Mouse (Mus musculus) myocyte (in vitro differentiated cells): Measurements from ENCODE around the gene Rabep1. TPM values are rescaled to one million over a fixed set of nuclear protein-coding genes. Genes with fewer than 3 reads are reported as not detected.

Experiments used
- H3K27me3 ChIP-seq: one replicate; pipeline ENCODE4 v1.6.1; 2011; ENCODE audit not compliant: control insufficient read depth, insufficient read depth, insufficient read length
- H3K36me3 ChIP-seq: one replicate; pipeline ENCODE4 v1.6.1; 2011; ENCODE audit not compliant: control insufficient read depth, insufficient read depth
- H3K4me2 ChIP-seq: one replicate; pipeline ENCODE4 v1.6.1; 2011; ENCODE audit warnings: low read depth, control low read depth
- H3K4me3 ChIP-seq: one replicate; pipeline ENCODE4 v1.5.1; 2011; ENCODE audit warnings: mild to moderate bottlenecking, control low read depth, moderate library complexity
- H3K79me2 ChIP-seq: one replicate; pipeline ENCODE4 v1.6.1; 2011; ENCODE audit not compliant: control insufficient read depth, insufficient read depth
- H3ac ChIP-seq: one replicate; pipeline ENCODE4 v1.6.1; 2011; ENCODE audit not compliant: control insufficient read depth, insufficient read length
- CEBPB ChIP-seq: IDR thresholded peaks from 2 replicates; pipeline ENCODE4 v1.6.1; 2011; ENCODE audit warnings: mild to moderate bottlenecking, moderate library complexity; ENCODE audit not compliant: poor library complexity, insufficient read depth, severe bottlenecking
- E2F4 ChIP-seq: IDR thresholded peaks from one replicate; pipeline ENCODE4 v1.6.1; 2011; ENCODE audit warnings: mild to moderate bottlenecking, control low read depth, moderate library complexity; ENCODE audit not compliant: insufficient read depth
- MAX ChIP-seq: IDR thresholded peaks from one replicate; pipeline ENCODE4 v1.6.1; 2011; ENCODE audit warnings: low read depth, mild to moderate bottlenecking, control low read depth
- MYOD1 ChIP-seq, 3 experiments: IDR thresholded peaks; one replicate each; pipeline ENCODE4 v1.6.1; 2011; ENCODE audit warnings: control low read depth in 2 of 3, low read depth in 2 of 3, mild to moderate bottlenecking in 2 of 3, moderate library complexity in 1 of 3; ENCODE audit not compliant: insufficient read length in 2 of 3, control insufficient read depth in 1 of 3
- MYOG ChIP-seq, 3 experiments: IDR thresholded peaks; one replicate each; pipeline ENCODE4 v1.6.1; 2011; ENCODE audit warnings: control low read depth in 2 of 3, low read depth in 2 of 3, mild to moderate bottlenecking in 2 of 3; ENCODE audit not compliant: insufficient read length in 2 of 3, control insufficient read depth in 1 of 3, insufficient read depth in 1 of 3
- POLR2A ChIP-seq: IDR thresholded peaks from one replicate; pipeline ENCODE4 v1.6.1; 2011; ENCODE audit warnings: low read depth, mild to moderate bottlenecking, control low read depth, moderate library complexity; ENCODE audit not compliant: insufficient read length
- POLR2AphosphoS2 ChIP-seq: IDR thresholded peaks from one replicate; pipeline ENCODE4 v1.6.1; 2011; ENCODE audit warnings: low read depth, control low read depth; ENCODE audit not compliant: insufficient read length
- REST ChIP-seq: IDR thresholded peaks from one replicate; pipeline ENCODE4 v1.6.1; 2011; ENCODE audit warnings: mild to moderate bottlenecking, control low read depth, moderate library complexity; ENCODE audit not compliant: insufficient read depth, insufficient read length
- SRF ChIP-seq: IDR thresholded peaks from one replicate; pipeline ENCODE4 v1.6.1; 2011; ENCODE audit warnings: low read depth; ENCODE audit not compliant: control insufficient read depth, insufficient read length
- TCF12 ChIP-seq: IDR thresholded peaks from one replicate; pipeline ENCODE4 v1.6.1; 2011; ENCODE audit warnings: mild to moderate bottlenecking, control low read depth; ENCODE audit not compliant: poor library complexity, insufficient read depth, severe bottlenecking
- TCF3 ChIP-seq: IDR thresholded peaks from one replicate; pipeline ENCODE4 v1.6.1; 2011; ENCODE audit warnings: low read depth, control low read depth; ENCODE audit not compliant: insufficient read length
- USF1 ChIP-seq: IDR thresholded peaks from one replicate; pipeline ENCODE4 v1.6.1; 2011; ENCODE audit warnings: low read depth, mild to moderate bottlenecking, control low read depth, moderate library complexity
- polyA plus RNA-seq: library from polyadenylated mRNA; unstranded; fragments of >200 nt; fragmentation: generic; extraction: Trizol; gene quantifications from one replicate; pipeline ENCODE4 v1.2.1, GENCODE M21; 2012; ENCODE audit warnings: missing spikeins

Rabep1 gene
- polyA plus RNA-seq, 1 experiment, result 16.1 TPM

DNA sequence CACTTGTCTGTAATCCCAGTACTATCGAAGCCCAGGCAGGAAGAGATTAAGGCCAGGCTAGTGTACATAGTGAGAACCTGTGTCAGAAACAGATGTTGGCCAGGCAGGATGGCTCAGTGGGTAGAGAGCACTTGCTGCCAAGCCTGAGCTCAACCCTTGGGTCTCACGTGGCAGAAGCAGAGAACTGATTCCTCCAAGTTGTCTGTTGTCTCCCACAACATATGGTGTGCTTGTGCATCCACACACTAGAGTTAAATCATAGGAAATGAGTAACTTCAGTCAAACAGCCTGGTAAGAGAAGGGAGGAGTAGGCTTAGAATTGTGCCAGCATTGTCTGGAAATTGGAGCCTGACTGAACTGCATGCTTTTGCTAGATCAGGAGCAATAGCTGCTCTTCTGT is 130.6 kb downstream of the Rabep1 start:
- TF ChIP-seq REST (no peak), POLR2AphosphoS2 (no peak), CEBPB (no peak), SRF (no peak), MYOD1 (IDR thresholded peaks at IDR 0.05; ENCODE audit: control insufficient read depth in 1 of 3, insufficient read length in 2 of 3, low read depth in 2 of 3) (no peak), MYOG (IDR thresholded peaks at IDR 0.05; ENCODE audit: control insufficient read depth in 1 of 3, insufficient read depth in 1 of 3, insufficient read length in 2 of 3, low read depth in 2 of 3) (no peak), E2F4 (no peak), POLR2A (no peak), TCF12 (no peak), MAX (no peak), USF1 (no peak), TCF3 (no peak)
- Histone ChIP-seq H3K4me3 (no peak overlapping the region), H3K27me3 (no peaks in the 10 kb centered on the region), H3K36me3 (peaks cover 48% of the 10 kb centered on the region), H3K79me2 (peaks cover 6% of the 10 kb centered on the region), H3ac (no peak overlapping the region), H3K4me2 (no peak overlapping the region)

DNA sequence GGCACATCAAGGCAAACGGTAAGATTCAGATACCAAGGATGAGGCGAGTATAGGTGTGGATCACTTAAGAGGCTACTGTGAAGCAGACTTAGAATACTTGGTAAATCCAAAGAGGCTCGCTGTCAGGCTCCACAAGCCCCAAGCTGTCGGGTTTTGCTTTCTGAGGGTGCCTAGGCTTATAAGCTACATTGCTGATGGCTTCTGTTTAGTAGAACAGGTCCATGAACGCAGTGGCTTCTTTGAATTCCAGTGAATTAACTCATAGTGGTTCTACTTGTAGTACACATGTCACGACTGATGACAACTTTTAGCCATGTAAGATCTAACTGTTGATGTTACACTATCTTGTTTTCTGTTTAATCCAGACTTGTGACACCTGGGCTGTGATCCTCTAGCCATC is 132.7 kb downstream of the Rabep1 start:
- no peak overlapping the region for H3ac ChIP-seq
- no peak overlapping the region for H3K4me2 ChIP-seq
- TF ChIP-seq SRF (no peak), POLR2AphosphoS2 (no peak), MYOD1 (IDR thresholded peaks at IDR 0.05; ENCODE audit: control insufficient read depth in 1 of 3, insufficient read length in 2 of 3, low read depth in 2 of 3) (no peak), MYOG (IDR thresholded peaks at IDR 0.05; ENCODE audit: control insufficient read depth in 1 of 3, insufficient read depth in 1 of 3, insufficient read length in 2 of 3, low read depth in 2 of 3) (no peak), TCF3 (no peak)
- H3K36me3 ChIP-seq, result peaks cover 53% of the 10 kb centered on the region
- H3K27me3 ChIP-seq, result no peaks in the 10 kb centered on the region
- peaks cover 27% of the 10 kb centered on the region for H3K79me2 ChIP-seq
- H3K4me3 ChIP-seq, result no peak overlapping the region

DNA sequence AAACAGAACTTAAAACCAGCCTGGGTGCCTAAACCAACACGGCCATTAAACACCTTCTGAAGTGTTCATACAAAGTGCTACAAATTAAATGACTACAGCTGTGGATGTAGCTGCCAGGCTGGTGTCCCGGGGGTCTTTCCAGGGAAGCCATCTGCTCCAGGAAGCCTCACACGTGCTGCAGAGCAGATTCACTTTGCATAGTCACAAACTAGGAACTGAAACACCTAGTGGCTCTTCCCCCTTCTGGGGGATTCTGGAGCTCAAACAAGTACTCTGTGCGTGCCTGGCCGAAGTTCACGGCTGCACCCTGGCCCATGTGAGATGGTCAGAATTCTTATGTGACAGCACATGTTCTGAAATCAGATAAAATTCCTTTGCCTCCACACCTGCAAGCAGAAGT is 135.7 kb downstream of the Rabep1 start:
- H3ac ChIP-seq, result no peak overlapping the region
- peaks cover 31% of the 10 kb centered on the region for H3K79me2 ChIP-seq
- no peak overlapping the region for H3K4me2 ChIP-seq
- no peak for TF ChIP-seq MYOG (IDR thresholded peaks at IDR 0.05; ENCODE audit: control insufficient read depth in 1 of 3, insufficient read depth in 1 of 3, insufficient read length in 2 of 3, low read depth in 2 of 3)
- TF ChIP-seq MYOD1 (IDR thresholded peaks at IDR 0.05; ENCODE audit: control insufficient read depth in 1 of 3, insufficient read length in 2 of 3, low read depth in 2 of 3), result no peak
- no peak for TF ChIP-seq POLR2AphosphoS2
- TF ChIP-seq CEBPB, result no peak
- TF ChIP-seq USF1, result no peak
- no peak for TF ChIP-seq E2F4
- TF ChIP-seq TCF3, result no peak
- TF ChIP-seq TCF12, result no peak
- TF ChIP-seq SRF, result no peak
- no peak for TF ChIP-seq MAX
- TF ChIP-seq POLR2A, result no peak
- TF ChIP-seq REST, result no peak
- no peak overlapping the region for H3K4me3 ChIP-seq
- H3K27me3 ChIP-seq, result no peaks in the 10 kb centered on the region
- H3K36me3 ChIP-seq, result peaks cover 60% of the 10 kb centered on the region

DNA sequence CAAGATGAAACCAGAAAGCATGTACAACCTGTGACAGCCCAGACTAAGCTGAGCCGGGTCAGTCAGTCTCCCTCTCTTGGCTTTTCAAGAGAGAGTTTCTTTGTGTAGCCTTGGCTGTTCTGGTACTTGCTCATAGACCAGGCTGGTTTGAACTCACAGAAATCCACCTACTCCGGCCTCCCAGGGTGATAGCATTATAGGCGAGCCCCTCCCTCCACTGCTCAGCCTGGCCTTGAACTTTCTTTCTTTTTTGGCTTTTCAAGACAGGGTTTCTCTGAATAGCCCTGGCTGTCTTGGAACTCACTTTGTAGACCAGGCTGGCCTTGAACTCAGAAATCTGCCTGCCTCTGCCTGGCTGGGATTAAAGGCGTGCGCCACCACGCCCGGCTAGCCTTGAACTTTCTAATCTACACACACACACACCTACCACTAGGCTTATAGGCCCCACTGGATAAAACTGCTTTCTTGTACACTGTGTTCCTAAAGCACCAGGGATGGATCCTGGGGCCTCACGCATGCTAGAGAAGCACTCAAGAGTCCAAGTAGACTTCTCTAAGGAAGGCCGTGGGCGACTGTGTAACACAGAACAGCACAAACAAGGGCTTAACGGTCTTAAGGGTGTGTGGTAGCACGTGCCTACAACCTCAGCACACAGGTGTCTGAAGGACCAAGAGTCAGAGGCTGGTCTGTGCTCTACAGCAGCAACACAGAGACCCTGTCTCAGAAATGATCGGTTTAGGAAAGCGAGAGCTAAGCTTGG is 136.4 kb downstream of the Rabep1 start:
- Histone ChIP-seq H3K4me3 (peak overlapping the region; percentile 91), H3K4me2 (peak overlapping the region; percentile 78)
- no peak for TF ChIP-seq TCF3
- TF ChIP-seq REST, result no peak
- no peak for TF ChIP-seq CEBPB
- TF ChIP-seq MYOG (IDR thresholded peaks at IDR 0.05; ENCODE audit: control insufficient read depth in 1 of 3, insufficient read depth in 1 of 3, insufficient read length in 2 of 3, low read depth in 2 of 3), result no peak
- no peak for TF ChIP-seq USF1
- no peak for TF ChIP-seq MAX
- no peak for TF ChIP-seq SRF
- no peak for TF ChIP-seq MYOD1 (IDR thresholded peaks at IDR 0.05; ENCODE audit: control insufficient read depth in 1 of 3, insufficient read length in 2 of 3, low read depth in 2 of 3)
- TF ChIP-seq POLR2AphosphoS2, result no peak
- no peak for TF ChIP-seq POLR2A
- TF ChIP-seq TCF12, result no peak
- TF ChIP-seq E2F4, result no peak

More for the DNA sequence above, 136.4 kb downstream of the Rabep1 start:
- H3ac ChIP-seq, result no peak overlapping the region
- H3K27me3 ChIP-seq, result no peaks in the 10 kb centered on the region
- H3K79me2 ChIP-seq, result peaks cover 31% of the 10 kb centered on the region
- peaks cover 60% of the 10 kb centered on the region for H3K36me3 ChIP-seq
